Mouse (Mus musculus) liver, adult 2 months (tissue): Measurements from ENCODE around the gene Tex38. TPM values are rescaled to one million over a fixed set of nuclear protein-coding genes. Genes with fewer than 3 reads are reported as not detected.

Source experiments
- DNase-seq: peaks from one replicate; pipeline ENCODE4 v3.0.0-alpha.2; 2011; ENCODE audit warnings: low read depth, low spot score; ENCODE audit errors: extremely low read depth
- H3K27ac ChIP-seq: fragments of 200-500 bp; replicated peaks from 2 replicates; pipeline ENCODE4 v1.5.1; 2012; ENCODE audit warnings: low read depth, mild to moderate bottlenecking, control low read depth, inconsistent platforms, low read length; ENCODE audit not compliant: insufficient read depth
- H3K27me3 ChIP-seq: fragments of 200-500 bp; 2 replicates; pipeline ENCODE4 v1.6.1; 2012; ENCODE audit warnings: mild to moderate bottlenecking, moderate library complexity, low read length, inconsistent platforms; ENCODE audit not compliant: control insufficient read depth, insufficient read depth
- H3K36me3 ChIP-seq: fragments of 200-500 bp; 2 replicates; pipeline ENCODE4 v1.6.1; 2012; ENCODE audit warnings: low read length, inconsistent platforms; ENCODE audit not compliant: control insufficient read depth, insufficient read depth
- H3K4me1 ChIP-seq: fragments of 200-500 bp; 2 replicates; pipeline ENCODE4 v1.6.1; 2011; ENCODE audit warnings: low read length; ENCODE audit not compliant: control insufficient read depth, insufficient read depth
- H3K4me3 ChIP-seq: fragments of 200-500 bp; 2 replicates; pipeline ENCODE4 v1.5.1; 2011; ENCODE audit warnings: low read depth, mild to moderate bottlenecking, control low read depth, low read length, moderate library complexity; ENCODE audit not compliant: insufficient read depth
- H3K79me2 ChIP-seq: fragments of 200-500 bp; 2 replicates; pipeline ENCODE4 v1.6.1; 2012; ENCODE audit warnings: inconsistent platforms, mild to moderate bottlenecking, low read length, moderate library complexity; ENCODE audit not compliant: control insufficient read depth, insufficient read depth
- H3K9ac ChIP-seq: fragments of 200-500 bp; 2 replicates; pipeline ENCODE4 v1.6.1; 2012; ENCODE audit warnings: low read depth, mild to moderate bottlenecking, control low read depth, inconsistent platforms, low read length
- CTCF ChIP-seq: fragments of 200-500 bp; IDR thresholded peaks from 2 replicates; pipeline ENCODE4 v1.5.1; 2011; ENCODE audit warnings: low read depth, low read length, control low read depth
- POLR2A ChIP-seq: fragments of 200-500 bp; IDR thresholded peaks from 2 replicates; pipeline ENCODE4 v1.6.1; 2011; ENCODE audit warnings: low read length, control low read depth; ENCODE audit not compliant: insufficient read depth; ENCODE audit errors: extremely low read depth
- WGBS: fragments of 180-500 bp; shearing (Covaris S2); methylation state at CpG from one replicate; pipeline ENCODE4 v1.1.7; 2018; 5-methylcytosine and 5-hydroxymethylcytosine counted together
- polyA plus RNA-seq: library from polyadenylated mRNA; depleted of rRNA; stranded (reverse); fragments of >200 nt; gene quantifications from 2 replicates; pipeline ENCODE4 v1.2.3, GENCODE M21; 2012
- total RNA-seq: library from RNA; depleted of rRNA; stranded (reverse); fragments of >200 nt; gene quantifications from 2 replicates; pipeline ENCODE4 v1.2.3, GENCODE M21; 2014

Gene Tex38
- total and polyA plus RNA-seq, 2 experiments, result 0.23 TPM; not detected in 1

- H3K79me2 ChIP-seq, result no peaks in the 10 kb centered on the region
- H3K36me3 ChIP-seq, result peaks cover 16% of the 10 kb centered on the region
- no peak overlapping the region for H3K4me3 ChIP-seq
- no peak overlapping the region for H3K27ac ChIP-seq
- no peak overlapping the region for H3K9ac ChIP-seq
- peak; percentile 68 for DNase-seq
- 56% methylated on average over 5 of the region's 5 CpGs for WGBS
- H3K4me1 ChIP-seq, result no peaks in the 10 kb centered on the region
- TF ChIP-seq CTCF (no peak), POLR2A (no peak)
- H3K27me3 ChIP-seq, result no peaks in the 10 kb centered on the region
Measured at GRCm38 (mm10) chr4:115815606-115816005, 34.8 kb upstream of the Tex38 start.

GRCm38 (mm10) chr4:115812326-115812725 is 31.5 kb upstream of the Tex38 start:
- no peak overlapping the region for H3K4me3 ChIP-seq
- H3K4me1 ChIP-seq, result no peaks in the 10 kb centered on the region
- H3K79me2 ChIP-seq, result no peaks in the 10 kb centered on the region
- no peak for DNase-seq
- no peak overlapping the region for H3K27ac ChIP-seq
- no peaks in the 10 kb centered on the region for H3K27me3 ChIP-seq
- H3K36me3 ChIP-seq, result peaks cover 18% of the 10 kb centered on the region
- TF ChIP-seq CTCF, result no peak
- WGBS, result 96% methylated on average over 4 of the region's 4 CpGs
- no peak overlapping the region for H3K9ac ChIP-seq

GRCm38 (mm10) chr4:115799981-115800380 is 19.2 kb upstream of the Tex38 start:
- Histone ChIP-seq H3K4me3 (no peak overlapping the region), H3K27me3 (no peaks in the 10 kb centered on the region), H3K9ac (no peak overlapping the region), H3K4me1 (no peaks in the 10 kb centered on the region), H3K27ac (no peak overlapping the region), H3K79me2 (no peaks in the 10 kb centered on the region), H3K36me3 (peaks cover 52% of the 10 kb centered on the region)
- WGBS, result 77% methylated on average over 3 of the region's 3 CpGs
- no peak for DNase-seq
- no peak for TF ChIP-seq POLR2A
- no peak for TF ChIP-seq CTCF

DNA sequence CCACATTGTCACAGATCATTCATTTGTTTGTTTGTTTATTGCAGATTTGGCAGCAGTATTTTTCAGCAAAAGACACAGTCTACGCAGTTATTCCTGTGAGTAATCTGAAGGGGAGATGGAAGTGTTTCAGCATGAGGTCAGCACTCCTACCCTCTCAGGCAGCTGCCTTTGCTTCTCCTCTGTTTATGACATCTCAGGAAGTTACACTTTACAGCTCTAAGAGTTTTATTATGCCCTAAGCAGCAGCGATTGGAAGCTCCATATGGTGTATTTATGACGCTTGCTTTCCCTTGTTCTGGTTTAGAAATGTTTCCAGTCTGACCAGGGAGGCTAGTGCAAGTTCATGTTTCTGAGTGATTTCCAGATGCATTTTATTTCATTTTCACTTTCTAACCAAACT is 14.5 kb upstream of the Tex38 start:
- WGBS, result 92% methylated on average over 3 of the region's 3 CpGs
- H3K4me3 ChIP-seq, result no peak overlapping the region
- H3K79me2 ChIP-seq, result no peaks in the 10 kb centered on the region
- no peak overlapping the region for H3K9ac ChIP-seq
- no peaks in the 10 kb centered on the region for H3K4me1 ChIP-seq
- TF ChIP-seq POLR2A, result no peak
- TF ChIP-seq CTCF, result no peak
- DNase-seq, result no peak
- H3K27me3 ChIP-seq, result no peaks in the 10 kb centered on the region
- H3K36me3 ChIP-seq, result peaks cover 56% of the 10 kb centered on the region
- H3K27ac ChIP-seq, result no peak overlapping the region

DNA sequence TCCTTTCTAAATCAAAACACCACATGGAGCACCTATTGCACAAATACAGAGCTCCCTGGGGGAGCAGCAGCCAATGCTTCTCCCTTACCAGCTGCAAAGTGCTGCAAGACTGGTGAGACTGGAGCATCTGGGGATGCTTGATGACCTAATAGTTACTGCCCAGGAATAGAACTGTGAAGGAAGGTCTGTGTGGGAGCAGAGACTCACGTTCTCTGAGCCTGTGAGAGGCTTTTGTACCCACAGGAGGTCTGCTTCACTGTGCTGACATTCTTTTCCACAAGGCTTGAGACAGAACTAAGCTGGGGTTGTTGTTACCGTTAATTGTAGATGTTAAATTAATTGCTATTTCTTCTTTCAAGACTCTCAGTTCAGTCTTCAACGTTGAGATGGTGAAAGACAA is 10.0 kb upstream of the Tex38 start:
- H3K9ac ChIP-seq, result no peak overlapping the region
- H3K27me3 ChIP-seq, result no peaks in the 10 kb centered on the region
- WGBS, result 83% methylated on average over 3 of the region's 3 CpGs
- no peak overlapping the region for H3K27ac ChIP-seq
- no peak overlapping the region for H3K4me3 ChIP-seq
- H3K79me2 ChIP-seq, result no peaks in the 10 kb centered on the region
- H3K36me3 ChIP-seq, result peaks cover 43% of the 10 kb centered on the region
- TF ChIP-seq CTCF (no peak), POLR2A (no peak)
- H3K4me1 ChIP-seq, result peaks cover 1% of the 10 kb centered on the region
- no peak for DNase-seq

GRCm38 (mm10) chr4:115785511-115786034 is 4.8 kb upstream of the Tex38 start:
- Histone ChIP-seq H3K27me3 (no peaks in the 10 kb centered on the region), H3K27ac (no peak overlapping the region), H3K4me3 (peak overlapping the region; percentile 87), H3K36me3 (peaks cover 17% of the 10 kb centered on the region), H3K79me2 (no peaks in the 10 kb centered on the region), H3K4me1 (peaks cover 11% of the 10 kb centered on the region), H3K9ac (peak overlapping the region; percentile 93)
- 47% methylated on average over 7 of the region's 7 CpGs for WGBS
- TF ChIP-seq POLR2A, result no peak
- no peak for TF ChIP-seq CTCF
- DNase-seq, result peak; percentile 51
